In genomic region chr1:120064036-120064682, GRCm38 (mm10) we compare ENCODE assay signal across 16 mouse cellular contexts. TPM values are rescaled to one million over a fixed set of nuclear protein-coding genes. Genes with fewer than 3 reads are reported as not detected.
"Had no signal": no experiment of that assay in that cellular context is flagged by ENCODE, and none has a peak within 500 bp of the region (broad histone marks: within the 10 kb centered on the region; RNA-seq: fewer than 3 reads in every experiment).

No protein-coding gene starts in this region.

- DNase-seq: kidney, postnatal 25 days; layer of hippocampus, adult 9-11 months; layer of hippocampus, postnatal 36 days; lung, embryonic 14.5 days; lung, postnatal 10 days; lung, postnatal 4 days; midbrain, embryonic 14.5 days; right cerebral cortex, postnatal 4 days; thymus, postnatal 36 days had no signal

- H3K27ac ChIP-seq: kidney, embryonic 15.5 days; limb, embryonic 15.5 days; midbrain, embryonic 10.5 days; stomach, embryonic 15.5 days had no signal

- H3K4me2 ChIP-seq: kidney, embryonic 15.5 days; limb, embryonic 15.5 days; lung, embryonic 14.5 days; stomach, embryonic 15.5 days had no signal

- H3K9me3 ChIP-seq: kidney, embryonic 15.5 days; limb, embryonic 15.5 days; midbrain, embryonic 10.5 days; stomach, embryonic 15.5 days had no signal

- H3K36me3 ChIP-seq: limb, embryonic 15.5 days; midbrain, embryonic 10.5 days; stomach, embryonic 15.5 days had no signal

- H3K4me3 ChIP-seq: kidney, embryonic 15.5 days; limb, embryonic 15.5 days; midbrain, embryonic 10.5 days; myocyte; stomach, embryonic 15.5 days had no signal

- H3K9ac ChIP-seq: kidney, embryonic 15.5 days; limb, embryonic 15.5 days; lung, embryonic 14.5 days; stomach, embryonic 15.5 days had no signal

- H3K4me1 ChIP-seq: limb, embryonic 15.5 days; midbrain, embryonic 10.5 days had no signal

- H3K27me3 ChIP-seq: kidney, embryonic 15.5 days; limb, embryonic 15.5 days; stomach, embryonic 15.5 days had no signal

- ATAC-seq: inflammation-experienced regulatory T-cells, adult 6 months had no signal

RNA-seq across cellular contexts. Expression of gene Sctr, which starts 57.5 kb away (rescaled TPM):
- polyA plus RNA-seq: inflammation-experienced regulatory T-cells, adult 6 months; limb, embryonic 11.5 days had no signal
